Mouse (Mus musculus): ENCODE data around the gene H2-Ob. TPM values are rescaled to one million over a fixed set of nuclear protein-coding genes. Genes with fewer than 3 reads are reported as not detected.

Gene H2-Ob
- polyA plus RNA-seq, 1 experiment from 2014 or later: 0.11 TPM

- H3K9ac ChIP-seq (ENCODE audit: low read length): peak overlapping the region; percentile 22; the same call in 1 of the 2 replicates
Observed at GRCm38 (mm10) chr17:34198521-34198912, 40.2 kb upstream of the H2-Ob start.

GRCm38 (mm10) chr17:34199050-34199619 is 39.6 kb upstream of the H2-Ob start:
- 71% methylated on average over 12 of the region's 12 CpGs for WGBS
- Histone ChIP-seq H3K9me3 (ENCODE audit: control insufficient read depth, low read length) (no peaks in the 10 kb centered on the region), H3K27ac (ENCODE audit: low read depth) (no peak overlapping the region), H3K4me3 (ENCODE audit: low read depth, low read length) (no peak overlapping the region), H3K4me2 (ENCODE audit: low read length) (no peak overlapping the region), H3K36me3 (ENCODE audit: control insufficient read depth, insufficient read depth, low read length) (no peaks in the 10 kb centered on the region), H3K27me3 (replicated peaks; ENCODE audit: control insufficient read depth, insufficient read depth, low read length) (peaks cover 60% of the 10 kb centered on the region), H3K9ac (ENCODE audit: low read length) (no peak overlapping the region), H3K4me1 (replicated peaks; ENCODE audit: control insufficient read depth, insufficient read depth, low read length) (no peaks in the 10 kb centered on the region)
- ATAC-seq (replicated peaks; ENCODE audit: low FRiP score, low TSS enrichment, low read depth) (no peak), DNase-seq (ENCODE audit: low spot score) (no peak)

More at GRCm38 (mm10) chr17:34198521-34198912, 40.2 kb upstream of the H2-Ob start:
- DNase-seq (ENCODE audit: low spot score) (no peak), ATAC-seq (replicated peaks; ENCODE audit: low FRiP score, low TSS enrichment, low read depth) (no peak)
- no peak overlapping the region for H3K27ac ChIP-seq (ENCODE audit: low read depth)
- H3K4me2 ChIP-seq (ENCODE audit: low read length): peak overlapping the region; percentile 74
- H3K27me3 ChIP-seq (replicated peaks; ENCODE audit: control insufficient read depth, insufficient read depth, low read length): peaks cover 62% of the 10 kb centered on the region
- H3K4me1 ChIP-seq (replicated peaks; ENCODE audit: control insufficient read depth, insufficient read depth, low read length): no peaks in the 10 kb centered on the region
- no peaks in the 10 kb centered on the region for H3K36me3 ChIP-seq (ENCODE audit: control insufficient read depth, insufficient read depth, low read length)
- 7% methylated on average over 11 of the region's 11 CpGs for WGBS
- H3K9me3 ChIP-seq (ENCODE audit: control insufficient read depth, low read length): no peaks in the 10 kb centered on the region
- peak overlapping the region; percentile 38 for H3K4me3 ChIP-seq (ENCODE audit: low read depth, low read length)

GRCm38 (mm10) chr17:34200047-34200446 is 38.7 kb upstream of the H2-Ob start:
- Histone ChIP-seq H3K27ac (ENCODE audit: low read depth) (no peak overlapping the region), H3K4me3 (ENCODE audit: low read depth, low read length) (no peak overlapping the region), H3K27me3 (replicated peaks; ENCODE audit: control insufficient read depth, insufficient read depth, low read length) (peaks cover 60% of the 10 kb centered on the region), H3K9me3 (ENCODE audit: control insufficient read depth, low read length) (no peaks in the 10 kb centered on the region), H3K4me1 (replicated peaks; ENCODE audit: control insufficient read depth, insufficient read depth, low read length) (peaks cover 4% of the 10 kb centered on the region; the same call in 1 of the 2 replicates), H3K9ac (ENCODE audit: low read length) (no peak overlapping the region), H3K4me2 (ENCODE audit: low read length) (no peak overlapping the region), H3K36me3 (ENCODE audit: control insufficient read depth, insufficient read depth, low read length) (no peaks in the 10 kb centered on the region)
- ATAC-seq (replicated peaks; ENCODE audit: low FRiP score, low TSS enrichment, low read depth) (no peak), DNase-seq (ENCODE audit: low spot score) (no peak)
- 87% methylated on average over 10 of the region's 10 CpGs for WGBS

GRCm38 (mm10) chr17:34200772-34201505 is 37.8 kb upstream of the H2-Ob start:
- Histone ChIP-seq H3K9me3 (ENCODE audit: control insufficient read depth, low read length) (no peaks in the 10 kb centered on the region), H3K4me3 (ENCODE audit: low read depth, low read length) (no peak overlapping the region), H3K36me3 (ENCODE audit: control insufficient read depth, insufficient read depth, low read length) (no peaks in the 10 kb centered on the region), H3K9ac (ENCODE audit: low read length) (no peak overlapping the region), H3K27ac (ENCODE audit: low read depth) (no peak overlapping the region), H3K4me2 (ENCODE audit: low read length) (no peak overlapping the region), H3K27me3 (replicated peaks; ENCODE audit: control insufficient read depth, insufficient read depth, low read length) (peaks cover 61% of the 10 kb centered on the region), H3K4me1 (replicated peaks; ENCODE audit: control insufficient read depth, insufficient read depth, low read length) (peaks cover 5% of the 10 kb centered on the region; the same call in 1 of the 2 replicates)
- DNase-seq (ENCODE audit: low spot score): no peak
- ATAC-seq (replicated peaks; ENCODE audit: low FRiP score, low TSS enrichment, low read depth): no peak
- 83% methylated on average over 16 of the region's 16 CpGs for WGBS

GRCm38 (mm10) chr17:34201506-34202055 is 37.1 kb upstream of the H2-Ob start:
- no peak overlapping the region for H3K4me2 ChIP-seq (ENCODE audit: low read length)
- H3K4me1 ChIP-seq (replicated peaks; ENCODE audit: control insufficient read depth, insufficient read depth, low read length): peaks cover 5% of the 10 kb centered on the region; the same call in 1 of the 2 replicates
- no peaks in the 10 kb centered on the region for H3K9me3 ChIP-seq (ENCODE audit: control insufficient read depth, low read length)
- peaks cover 57% of the 10 kb centered on the region for H3K27me3 ChIP-seq (replicated peaks; ENCODE audit: control insufficient read depth, insufficient read depth, low read length)
- H3K27ac ChIP-seq (ENCODE audit: low read depth): no peak overlapping the region
- no peak for DNase-seq (ENCODE audit: low spot score)
- no peak for ATAC-seq (replicated peaks; ENCODE audit: low FRiP score, low TSS enrichment, low read depth)
- no peaks in the 10 kb centered on the region for H3K36me3 ChIP-seq (ENCODE audit: control insufficient read depth, insufficient read depth, low read length)
- 67% methylated on average over 7 of the region's 7 CpGs for WGBS
- no peak overlapping the region for H3K4me3 ChIP-seq (ENCODE audit: low read depth, low read length)
- H3K9ac ChIP-seq (ENCODE audit: low read length): no peak overlapping the region

GRCm38 (mm10) chr17:34202760-34203442 is 35.8 kb upstream of the H2-Ob start:
- 82% methylated on average over 4 of the region's 4 CpGs for WGBS
- H3K4me3 ChIP-seq (ENCODE audit: low read depth, low read length): no peak overlapping the region
- ATAC-seq (replicated peaks; ENCODE audit: low FRiP score, low TSS enrichment, low read depth): peak; percentile 30; the same call in 1 of the 2 replicates
- no peak overlapping the region for H3K9ac ChIP-seq (ENCODE audit: low read length)
- no peak for DNase-seq (ENCODE audit: low spot score)
- H3K27ac ChIP-seq (ENCODE audit: low read depth): no peak overlapping the region
- peaks cover 5% of the 10 kb centered on the region; the same call in 1 of the 2 replicates for H3K4me1 ChIP-seq (replicated peaks; ENCODE audit: control insufficient read depth, insufficient read depth, low read length)
- H3K27me3 ChIP-seq (replicated peaks; ENCODE audit: control insufficient read depth, insufficient read depth, low read length): peaks cover 44% of the 10 kb centered on the region
- H3K4me2 ChIP-seq (ENCODE audit: low read length): no peak overlapping the region
- H3K9me3 ChIP-seq (ENCODE audit: control insufficient read depth, low read length): no peaks in the 10 kb centered on the region
- H3K36me3 ChIP-seq (ENCODE audit: control insufficient read depth, insufficient read depth, low read length): no peaks in the 10 kb centered on the region

GRCm38 (mm10) chr17:34203444-34203843 is 35.3 kb upstream of the H2-Ob start, which contains the start of gene Tap2:
Gene Tap2, plus strand, starts transcription at chr17:34203527.
- peaks cover 5% of the 10 kb centered on the region; the same call in 1 of the 2 replicates for H3K4me1 ChIP-seq (replicated peaks; ENCODE audit: control insufficient read depth, insufficient read depth, low read length)
- peak within 1 kb of the TSS; percentile 58 for H3K9ac ChIP-seq (ENCODE audit: low read length)
- peaks cover 41% of the 10 kb centered on the region for H3K27me3 ChIP-seq (replicated peaks; ENCODE audit: control insufficient read depth, insufficient read depth, low read length)
- no peak within 1 kb of the TSS for H3K27ac ChIP-seq (ENCODE audit: low read depth)
- H3K36me3 ChIP-seq (ENCODE audit: control insufficient read depth, insufficient read depth, low read length): no peaks in the 10 kb centered on the region
- ATAC-seq (replicated peaks; ENCODE audit: low FRiP score, low TSS enrichment, low read depth): no peak
- WGBS: 74% methylated on average over 5 of the region's 5 CpGs
- H3K4me3 ChIP-seq (ENCODE audit: low read depth, low read length): peak within 1 kb of the TSS; percentile 59
- DNase-seq (ENCODE audit: low spot score): no peak
- peak within 1 kb of the TSS; percentile 91 for H3K4me2 ChIP-seq (ENCODE audit: low read length)
- no peaks in the 10 kb centered on the region for H3K9me3 ChIP-seq (ENCODE audit: control insufficient read depth, low read length)

GRCm38 (mm10) chr17:34204303-34205010 is 34.2 kb upstream of the H2-Ob start:
- under 1% methylated on average over 44 of the region's 44 CpGs for WGBS

More at GRCm38 (mm10) chr17:34204303-34205010, 34.2 kb upstream of the H2-Ob start:
- H3K4me2 ChIP-seq (ENCODE audit: low read length): peak overlapping the region; percentile 91
- no peak overlapping the region for H3K27ac ChIP-seq (ENCODE audit: low read depth)
- ATAC-seq (replicated peaks; ENCODE audit: low FRiP score, low TSS enrichment, low read depth) (peak; percentile 68; the same call in 1 of the 2 replicates), DNase-seq (ENCODE audit: low spot score) (peak; percentile 96)
- peaks cover 5% of the 10 kb centered on the region; the same call in 1 of the 2 replicates for H3K4me1 ChIP-seq (replicated peaks; ENCODE audit: control insufficient read depth, insufficient read depth, low read length)
- H3K36me3 ChIP-seq (ENCODE audit: control insufficient read depth, insufficient read depth, low read length): no peaks in the 10 kb centered on the region
- H3K9me3 ChIP-seq (ENCODE audit: control insufficient read depth, low read length): no peaks in the 10 kb centered on the region
- H3K27me3 ChIP-seq (replicated peaks; ENCODE audit: control insufficient read depth, insufficient read depth, low read length): peaks cover 32% of the 10 kb centered on the region
- H3K4me3 ChIP-seq (ENCODE audit: low read depth, low read length): peak overlapping the region; percentile 59
- peak overlapping the region; percentile 58 for H3K9ac ChIP-seq (ENCODE audit: low read length)

Measured in intestine, embryonic 14.5 days (tissue).